Mouse (Mus musculus) left cerebral cortex, adult 8-10 months (tissue): ENCODE measurements around the gene Pknox1. TPM values are rescaled to one million over a fixed set of nuclear protein-coding genes. Genes with fewer than 3 reads are reported as not detected.
"Not testable (repeated sequence)": the region's sequence is repeated elsewhere in the genome, so short reads cannot be mapped to it uniquely, and the experiment has no call there.

ENCODE experiments used
- DNase-seq, 2 experiments: peaks; one replicate each; pipeline ENCODE4 v3.0.0; 2022; ENCODE audit warnings: low spot score in 2 of 2
- total RNA-seq, 4 experiments: library from RNA; stranded (reverse); gene quantifications; 2 replicates each; pipeline ENCODE4 v1.2.4; 2022

The Pknox1 gene
- total RNA-seq, 4 experiments from 2014 or later, result 14.0 to 18.8 (median 15.4) TPM

DNA sequence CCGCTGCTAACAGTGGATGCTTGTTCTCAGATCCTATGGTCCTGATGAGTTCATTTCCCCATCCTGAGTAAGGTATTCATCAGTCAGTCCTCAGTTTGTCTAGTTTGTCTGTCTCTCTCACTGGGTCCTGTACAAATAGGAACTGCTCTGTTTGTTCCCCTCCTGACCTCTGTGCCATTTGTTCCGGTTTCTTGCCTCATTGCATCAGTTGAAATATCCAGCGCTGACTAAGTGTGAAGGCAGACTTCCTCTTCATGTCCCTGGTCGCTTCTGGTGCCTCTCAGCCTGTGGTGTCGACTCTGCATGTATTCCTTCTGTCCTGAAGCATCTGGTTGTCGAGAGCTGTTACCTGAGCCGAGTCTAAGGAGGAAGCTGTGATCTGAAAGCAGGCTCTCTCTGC, 30.1 kb downstream of the Pknox1 start:
- no peak for DNase-seq

DNA sequence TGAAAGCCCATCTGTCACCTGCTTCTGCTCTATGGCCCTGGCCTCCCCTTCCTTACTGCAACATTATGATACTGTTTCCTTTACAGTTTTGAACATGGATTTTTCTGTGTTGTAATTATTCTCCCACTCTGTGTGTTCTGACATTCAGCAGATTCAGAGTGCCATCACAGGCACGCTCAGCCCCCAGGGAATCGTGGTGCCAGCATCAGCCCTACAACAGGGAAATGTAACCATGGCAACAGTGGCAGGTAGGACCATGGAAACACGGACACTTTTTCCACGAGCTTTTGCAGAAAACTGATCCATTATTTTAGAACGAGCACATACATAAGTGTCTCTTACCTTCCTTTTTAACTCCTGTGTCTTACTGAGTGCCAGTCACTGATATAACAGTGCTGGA, 30.5 kb downstream of the Pknox1 start:
- DNase-seq, result peak in 1 of 2 experiments; percentile 38

DNA sequence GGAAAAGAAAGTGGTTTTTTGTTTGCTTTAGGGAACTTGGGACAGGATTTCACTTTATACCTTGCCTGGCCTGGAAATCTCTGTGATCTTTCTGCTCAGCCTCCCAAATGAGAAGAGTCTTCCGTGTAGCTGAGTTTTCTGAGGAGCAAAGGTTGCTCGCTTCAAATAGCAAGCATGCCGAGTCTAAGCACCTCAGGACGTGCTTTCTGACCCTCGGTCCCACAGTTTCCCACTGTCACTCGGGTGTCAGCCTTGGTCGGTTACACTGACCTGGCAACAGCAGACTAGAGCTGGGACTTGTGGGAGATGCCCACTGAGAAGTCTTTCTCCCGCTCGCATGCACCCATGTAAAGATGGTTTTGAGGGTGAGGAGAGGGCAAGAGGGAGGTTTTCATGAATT, 33.4 kb downstream of the Pknox1 start:
- no peak for DNase-seq

GRCm38 (mm10) chr17:31598593-31598992, 34.1 kb downstream of the Pknox1 start:
- DNase-seq, result no peak

DNA sequence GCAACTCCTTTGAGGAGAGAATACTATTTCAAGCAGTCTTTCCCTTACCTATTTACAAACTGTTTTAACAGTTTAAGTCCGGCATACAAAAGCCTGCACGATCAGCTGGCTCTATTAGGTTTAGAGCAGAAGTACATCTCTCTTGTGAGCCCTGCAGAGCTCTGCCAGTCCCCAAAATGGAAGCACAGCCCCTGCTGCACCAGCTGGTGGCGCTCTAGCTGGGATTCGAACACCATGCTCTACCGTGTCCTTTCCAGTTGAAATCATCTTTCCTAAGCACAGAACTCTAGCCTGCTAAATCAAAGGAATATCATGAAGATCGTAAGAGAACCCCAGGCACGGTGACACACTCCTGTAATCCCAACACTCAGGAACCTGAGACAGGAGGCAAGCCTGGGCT, 41.9 kb downstream of the Pknox1 start:
- DNase-seq, result no peak

- no peak for DNase-seq
Measured at GRCm38 (mm10) chr17:31607256-31607951, 42.9 kb downstream of the Pknox1 start.

DNA sequence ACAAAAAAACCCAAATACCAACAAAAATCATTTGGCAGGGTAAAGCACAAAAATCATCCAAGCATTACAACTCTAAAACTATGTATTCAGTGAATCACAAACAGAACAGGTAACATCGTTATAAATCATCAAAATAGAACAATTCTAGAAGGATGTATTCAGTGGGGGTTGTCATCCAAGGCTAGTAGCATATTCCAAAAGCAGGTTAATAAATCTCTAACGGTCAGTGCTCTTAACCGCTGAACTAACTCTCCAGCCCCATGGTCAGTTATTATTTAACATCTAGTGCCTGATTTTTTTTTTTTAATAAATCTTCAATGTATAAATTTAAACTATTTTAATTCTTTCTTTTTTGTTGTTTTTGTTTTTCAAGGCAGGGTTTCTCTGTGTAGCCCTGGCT, 44.6 kb downstream of the Pknox1 start:
- DNase-seq, result not testable (repeated sequence)

GRCm38 (mm10) chr17:31609895-31610294, 45.4 kb downstream of the Pknox1 start:
- no peak for DNase-seq

- no peak for DNase-seq
Measured at GRCm38 (mm10) chr17:31613086-31613755, 48.7 kb downstream of the Pknox1 start.

GRCm38 (mm10) chr17:31623101-31623500, 58.6 kb downstream of the Pknox1 start:
- DNase-seq, result no peak

- DNase-seq, result no peak
Measured at GRCm38 (mm10) chr17:31627961-31628360, 63.4 kb downstream of the Pknox1 start.

- DNase-seq, result no peak
Measured at GRCm38 (mm10) chr17:31631081-31631800, 66.7 kb downstream of the Pknox1 start.

- no peak for DNase-seq
Measured at GRCm38 (mm10) chr17:31633007-31633406, 68.5 kb downstream of the Pknox1 start.

DNA sequence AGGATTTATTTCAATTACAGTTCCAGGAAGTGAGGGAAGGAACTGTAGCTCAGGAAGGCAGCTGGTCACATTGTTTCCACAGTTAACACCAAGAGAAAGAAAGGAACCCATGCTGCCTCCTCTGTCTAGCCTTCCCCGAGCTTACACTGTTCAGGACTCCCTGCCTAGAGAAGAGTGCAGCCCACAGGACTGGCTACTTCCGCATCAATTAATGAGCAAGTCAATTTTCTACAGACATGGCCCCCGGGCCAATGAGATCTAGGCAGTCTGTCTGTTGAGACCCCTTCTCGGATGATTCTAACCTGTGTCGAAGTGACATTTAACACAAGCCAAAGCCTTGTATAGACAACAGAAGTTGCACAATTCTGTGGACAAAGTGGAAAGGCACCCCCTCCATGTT, 70.4 kb downstream of the Pknox1 start:
- no peak for DNase-seq

- DNase-seq, result no peak
Measured at GRCm38 (mm10) chr17:31635781-31636180, 71.2 kb downstream of the Pknox1 start.

GRCm38 (mm10) chr17:31636277-31636941, 71.9 kb downstream of the Pknox1 start:
- no peak for DNase-seq

DNA sequence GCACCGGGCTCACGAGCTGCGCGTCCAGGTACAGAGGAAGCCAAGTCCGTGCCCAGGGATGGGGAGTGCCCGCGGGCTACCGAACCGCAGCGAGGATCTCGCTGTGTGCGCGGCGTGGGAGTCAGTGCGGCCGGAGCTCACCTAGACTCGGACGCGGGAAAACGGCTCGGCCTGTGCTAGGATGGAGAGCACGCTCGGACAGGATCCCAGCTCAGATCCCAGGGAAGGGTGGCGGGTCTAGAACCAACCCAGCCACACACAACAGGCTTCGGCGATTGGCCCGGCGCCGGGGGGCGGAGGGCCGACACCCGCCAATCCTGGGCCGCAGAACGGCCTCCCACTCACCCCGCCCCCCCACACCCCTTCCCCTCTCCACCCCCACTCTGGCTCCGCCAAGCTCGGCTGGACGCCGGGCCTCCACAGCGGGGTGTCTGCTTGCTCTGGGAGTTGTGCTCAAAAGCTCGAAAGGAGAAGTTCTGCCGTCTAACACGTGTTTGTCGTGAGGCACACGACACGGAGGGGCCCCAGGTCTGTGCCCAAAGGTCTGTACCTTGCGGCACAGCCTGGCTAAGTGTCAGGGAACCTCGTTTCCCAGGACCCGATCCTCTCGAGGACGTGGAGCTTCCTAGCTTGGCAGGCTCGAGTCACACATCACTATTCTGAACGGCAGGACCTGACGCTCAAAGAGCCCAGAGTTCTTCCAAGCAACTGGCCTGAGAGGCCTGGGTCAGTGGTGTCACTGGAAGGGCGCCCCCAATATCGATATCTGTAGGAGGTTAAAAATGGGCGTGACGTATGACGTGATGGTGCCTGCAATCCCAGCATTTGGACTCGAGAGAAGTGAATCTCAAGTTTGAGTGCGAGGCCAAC, 72.6 kb downstream of the Pknox1 start, which contains the start of gene Cbs:
Cbs (minus strand) TSS at position 297 of the 870 bp plus-strand sequence.
- DNase-seq, result peak; percentile 31 to 66

DNA sequence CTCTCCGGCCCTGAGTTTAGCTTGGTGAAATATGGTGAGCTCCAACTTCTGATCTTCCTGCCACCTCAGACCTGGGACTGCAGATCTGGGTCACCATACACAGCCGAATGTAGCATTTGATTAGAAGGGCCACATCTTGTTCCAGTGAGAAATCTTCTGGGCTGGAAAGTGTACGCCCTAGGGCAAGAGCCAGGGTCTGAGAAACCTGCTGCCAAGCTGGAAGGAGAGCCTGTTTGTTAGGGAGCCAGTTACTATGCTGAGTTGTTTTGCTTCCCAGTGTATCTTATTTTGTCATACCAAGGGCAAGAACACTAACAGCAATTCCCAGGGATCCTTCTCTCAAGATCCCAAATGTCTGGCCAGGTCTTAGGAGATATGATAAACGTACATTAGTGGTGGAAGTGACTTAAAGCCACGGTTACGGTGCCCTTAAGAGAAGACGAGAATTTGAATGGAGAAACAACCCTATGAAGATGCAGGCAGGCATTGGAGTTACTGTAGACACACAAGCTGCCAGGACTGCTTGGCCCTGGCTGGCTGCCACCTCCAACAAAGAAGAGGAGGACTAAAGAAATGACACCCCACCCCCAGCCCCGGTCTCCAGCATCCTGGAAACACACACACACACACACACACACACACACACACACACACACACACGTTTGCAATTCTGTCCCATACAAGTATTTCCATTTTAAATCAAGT, 73.5 kb downstream of the Pknox1 start:
- DNase-seq, result peak in 1 of 2 experiments; percentile 72

- peak in 1 of 2 experiments; percentile 55 for DNase-seq
Measured at GRCm38 (mm10) chr17:31639651-31640050, 75.1 kb downstream of the Pknox1 start.

DNA sequence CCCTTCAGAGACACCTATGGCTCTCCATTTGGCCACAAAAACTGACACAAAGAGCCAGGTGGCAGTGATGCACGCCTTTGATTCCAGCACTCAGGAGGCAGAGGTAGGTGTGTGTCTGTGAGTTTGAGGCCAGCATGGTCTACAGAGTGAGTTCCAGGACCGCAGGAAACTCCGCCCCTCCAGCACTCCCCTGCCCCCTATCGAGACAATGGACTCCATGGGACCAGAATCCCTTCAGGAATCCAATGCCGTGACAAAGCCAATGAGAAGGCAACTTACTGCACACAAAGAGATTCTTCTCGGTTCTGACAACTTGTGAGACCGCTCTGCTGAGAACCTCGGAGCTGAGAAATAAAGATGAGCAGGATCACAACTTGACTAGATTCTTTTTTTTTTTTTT, 77.8 kb downstream of the Pknox1 start:
- DNase-seq, result no peak
